In the genomic region with DNA sequence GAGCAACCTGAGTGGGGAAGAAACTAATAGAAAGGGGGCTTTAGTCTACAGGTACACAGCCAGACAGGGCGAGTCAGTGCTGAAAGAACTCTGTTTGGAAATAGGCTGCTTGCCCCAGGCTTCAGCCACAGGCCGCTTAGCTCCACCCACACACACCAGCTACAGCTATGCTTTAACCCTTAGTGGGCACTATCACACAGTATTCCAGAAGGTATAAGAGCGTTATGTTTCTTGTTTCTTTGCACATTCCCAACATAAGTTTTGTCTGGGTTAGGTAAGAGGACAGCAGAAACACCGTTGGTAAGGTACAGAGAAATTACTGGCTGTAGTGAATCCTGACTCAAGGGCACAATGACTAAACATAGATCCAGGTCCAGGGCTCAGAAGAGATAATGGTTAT, we compare ENCODE assay signal across 8 mouse cellular contexts.
DNase-seq lines count a peak whose midpoint lies in the region; ATAC-seq and TF ChIP-seq lines count a peak whose summit lies in the region.

No protein-coding gene starts in this region.

- no peak for TF ChIP-seq CTCF in left cerebral cortex, adult 2 months (IDR thresholded peaks at IDR 0.05)

- no peaks in the 10 kb centered on the region for H3K27me3 ChIP-seq in heart, embryonic 10.5 days (ENCODE audit: insufficient read depth, poor library complexity, severe bottlenecking)
- H3K27me3 ChIP-seq in kidney, embryonic 15.5 days: no peaks in the 10 kb centered on the region

- H3K9ac ChIP-seq in kidney, embryonic 15.5 days: no peak overlapping the region

- 14% methylated on average over 4 of the region's 4 CpGs for WGBS in heart, embryonic 10.5 days
- 12% methylated on average over 4 of the region's 4 CpGs for whole genome bisulfite sequencing in kidney, embryonic 15.5 days

- no peak for DNase-seq in left cerebral cortex, adult 2 months (ENCODE audit: extremely low spot score in 1 of 2, low spot score in 2 of 2)
- no peak for DNase-seq in left cerebral cortex, adult 8-10 months (ENCODE audit: low spot score in 2 of 2)
- DNase-seq in cerebellum, adult 9-10 months: peak; percentile 75
- peak; percentile 84 for DNase-seq in heart, embryonic 10.5 days (ENCODE audit: low spot score)
- peak; percentile 70 for DNase-seq in lung, postnatal 36 days
- peak; percentile 30 for DNase-seq in thymus, postnatal 4 days

- peak overlapping the region; percentile 27; the same call in 1 of the 2 replicates for H3K4me2 ChIP-seq in kidney, embryonic 15.5 days

- intact Hi-C loops in left cerebral cortex, adult 2 months (cut with DNase I): loop anchor here (5.0 kb wide), 1 partner anchor 248 kb away; no protein-coding TSS in a partner anchor

- H3K36me3 ChIP-seq in heart, embryonic 10.5 days: no peaks in the 10 kb centered on the region
- no peaks in the 10 kb centered on the region for H3K36me3 ChIP-seq in kidney, embryonic 15.5 days

- H3K4me3 ChIP-seq in left cerebral cortex, adult 2 months: no peak overlapping the region
- peak overlapping the region; percentile 31; the same call in 1 of the 2 replicates for H3K4me3 ChIP-seq in heart, embryonic 10.5 days
- no peak overlapping the region for H3K4me3 ChIP-seq in kidney, embryonic 15.5 days (replicated peaks)

- 0 out of 2 replicates have a peak, but pooled peaks have one; percentile 32 for ATAC-seq in kidney, embryonic 15.5 days (replicated peaks; ENCODE audit: low FRiP score)
- ATAC-seq in CD4-positive, CD25-positive, alpha-beta regulatory T cell, adult 4 months: no peak

- H3K9me3 ChIP-seq in heart, embryonic 10.5 days: no peaks in the 10 kb centered on the region
- H3K9me3 ChIP-seq in kidney, embryonic 15.5 days (replicated peaks): no peaks in the 10 kb centered on the region

- H3K4me1 ChIP-seq in heart, embryonic 10.5 days: peaks cover 29% of the 10 kb centered on the region
- peaks cover 41% of the 10 kb centered on the region for H3K4me1 ChIP-seq in kidney, embryonic 15.5 days

- H3K27ac ChIP-seq in left cerebral cortex, adult 2 months: peak overlapping the region; percentile 93
- peak overlapping the region; percentile 88; the same call in 1 of the 2 replicates for H3K27ac ChIP-seq in heart, embryonic 10.5 days
- H3K27ac ChIP-seq in kidney, embryonic 15.5 days: no peak overlapping the region

Comparison
In these comparisons a context has a peak if more than half of its experiments do, and no peak if none do; other contexts are left out.
1. DNase-seq: peak in cerebellum, adult 9-10 months (single experiment), heart, embryonic 10.5 days (single experiment), lung, postnatal 36 days (single experiment) and thymus, postnatal 4 days (single experiment); none in left cerebral cortex, adult 2 months (0 of 2) and left cerebral cortex, adult 8-10 months (0 of 2).